ENCODE assay signal across 8 mouse cellular contexts in the genomic region with DNA sequence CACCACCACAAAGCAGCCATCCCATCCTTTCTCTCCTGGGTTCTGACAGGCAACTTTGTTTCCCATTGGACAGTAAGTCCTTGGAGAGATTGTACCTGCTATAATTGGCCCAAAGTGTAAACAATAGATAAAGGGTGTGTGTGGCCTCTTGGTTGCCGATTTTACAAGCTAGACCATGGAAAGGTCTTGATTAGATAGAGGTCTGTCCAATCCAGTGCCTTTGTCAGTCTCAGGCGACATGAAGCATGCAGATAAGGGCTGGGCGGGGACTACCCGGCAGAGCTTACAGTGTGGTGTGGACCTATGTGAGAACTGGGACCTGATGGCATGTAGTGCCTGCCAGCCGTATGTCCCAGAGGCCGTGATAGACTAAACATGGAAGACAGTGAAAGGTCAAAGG.
DNase-seq lines count a peak whose midpoint lies in the region; ATAC-seq and TF ChIP-seq lines count a peak whose summit lies in the region.

No protein-coding gene starts in this region.

- H3K9me3 ChIP-seq in heart, postnatal 0 days (replicated peaks; ENCODE audit: control insufficient read depth, low read length), result no peaks in the 10 kb centered on the region
- H3K9me3 ChIP-seq in liver, embryonic 16.5 days (replicated peaks; ENCODE audit: control insufficient read depth, low read length), result no peaks in the 10 kb centered on the region
- H3K9me3 ChIP-seq in forebrain, embryonic 12.5 days, result 0 out of 2 replicates have a peak, but pooled peaks cover 3% of the 10 kb centered on the region

- H3K9ac ChIP-seq in heart, postnatal 0 days (replicated peaks; ENCODE audit: low read depth, low read length), result no peak overlapping the region
- H3K9ac ChIP-seq in liver, embryonic 16.5 days (ENCODE audit: low read depth, low read length), result no peak overlapping the region
- no peak overlapping the region for H3K9ac ChIP-seq in forebrain, embryonic 12.5 days

- no peaks in the 10 kb centered on the region for H3K27me3 ChIP-seq in heart, postnatal 0 days (ENCODE audit: control insufficient read depth, insufficient read depth, low read length)
- no peaks in the 10 kb centered on the region for H3K27me3 ChIP-seq in liver, embryonic 16.5 days (ENCODE audit: control insufficient read depth, insufficient read depth, low read depth, low read length)
- H3K27me3 ChIP-seq in forebrain, embryonic 12.5 days, result no peaks in the 10 kb centered on the region

- H3K36me3 ChIP-seq in heart, postnatal 0 days (replicated peaks; ENCODE audit: control insufficient read depth, insufficient read depth, low read length), result no peaks in the 10 kb centered on the region
- no peaks in the 10 kb centered on the region; the same call in 1 of the 2 replicates for H3K36me3 ChIP-seq in liver, embryonic 16.5 days (ENCODE audit: control insufficient read depth, insufficient read depth)
- H3K36me3 ChIP-seq in forebrain, embryonic 12.5 days (replicated peaks), result peaks cover 10% of the 10 kb centered on the region; the same call in 1 of the 2 replicates

- WGBS in heart, postnatal 0 days, result 14% methylated on average over 6 of the region's 6 CpGs
- 9% methylated on average over 6 of the region's 6 CpGs for WGBS in liver, embryonic 16.5 days (ENCODE audit: insufficient replicate concordance)
- WGBS in forebrain, embryonic 12.5 days, result 89% methylated on average over 6 of the region's 6 CpGs

- H3K27ac ChIP-seq in left cerebral cortex, adult 2 months, result peak overlapping the region; percentile 65
- H3K27ac ChIP-seq in heart, postnatal 0 days (ENCODE audit: low read depth), result peak overlapping the region; percentile 3
- H3K27ac ChIP-seq in liver, embryonic 16.5 days (ENCODE audit: low read length), result peak overlapping the region; percentile 70
- H3K27ac ChIP-seq in forebrain, embryonic 12.5 days, result no peak overlapping the region

- peak; percentile 92 for ATAC-seq in heart, postnatal 0 days (ENCODE audit: insufficient read depth, low read depth)
- ATAC-seq in liver, embryonic 16.5 days (ENCODE audit: low read depth), result peak; percentile 86
- ATAC-seq in forebrain, embryonic 12.5 days (ENCODE audit: low FRiP score), result no peak

- no peak for TF ChIP-seq CTCF in left cerebral cortex, adult 2 months (IDR thresholded peaks at IDR 0.05)
- no peak for TF ChIP-seq CTCF in heart, postnatal 0 days (IDR thresholded peaks at IDR 0.05; ENCODE audit: low read depth)

- DNase-seq in left cerebral cortex, adult 2 months (ENCODE audit: extremely low spot score in 1 of 2, low spot score in 2 of 2), result no peak
- DNase-seq in left cerebral cortex, adult 11 months (ENCODE audit: low spot score), result no peak
- DNase-seq in c-Kit-positive CD71-positive TER-119-positive erythroid progenitor cells, embryonic 14.5 days (ENCODE audit: low spot score), result peak; percentile 64
- peak; percentile 58 for DNase-seq in heart, postnatal 0 days (ENCODE audit: low spot score)
- DNase-seq in spleen, adult 12 weeks (ENCODE audit: low spot score), result no peak
- DNase-seq in spleen, postnatal 14 days (ENCODE audit: low spot score in 2 of 2), result no peak

- intact Hi-C loops in left cerebral cortex, adult 2 months (cut with DNase I), result loop anchor here (5.0 kb wide), 1 partner anchor 72 kb away; the partner anchor contains the start of gene Cers6

- peak; percentile 74; the same call in 1 of the 2 replicates for TF ChIP-seq EP300 in heart, postnatal 0 days (IDR thresholded peaks at IDR 0.05; ENCODE audit: low read depth)

- H3K4me2 ChIP-seq in heart, postnatal 0 days (ENCODE audit: low read depth, low read length), result no peak overlapping the region
- H3K4me2 ChIP-seq in liver, embryonic 16.5 days (ENCODE audit: low read depth, low read length), result no peak overlapping the region
- H3K4me2 ChIP-seq in forebrain, embryonic 12.5 days, result no peak overlapping the region

- H3K4me1 ChIP-seq in heart, postnatal 0 days (ENCODE audit: control insufficient read depth, insufficient read depth), result peaks cover 20% of the 10 kb centered on the region
- peaks cover 29% of the 10 kb centered on the region for H3K4me1 ChIP-seq in liver, embryonic 16.5 days (ENCODE audit: control insufficient read depth, low read depth, low read length)
- no peaks in the 10 kb centered on the region for H3K4me1 ChIP-seq in forebrain, embryonic 12.5 days

- no peak overlapping the region for H3K4me3 ChIP-seq in left cerebral cortex, adult 2 months
- H3K4me3 ChIP-seq in heart, postnatal 0 days (ENCODE audit: low read depth, low read length), result no peak overlapping the region
- H3K4me3 ChIP-seq in liver, embryonic 16.5 days (ENCODE audit: low read depth, low read length), result no peak overlapping the region
- no peak overlapping the region for H3K4me3 ChIP-seq in forebrain, embryonic 12.5 days (replicated peaks)

Comparison
In these comparisons a context has a peak if more than half of its experiments do, and no peak if none do; other contexts are left out.
1. DNase-seq: peak in c-Kit-positive CD71-positive TER-119-positive erythroid progenitor cells, embryonic 14.5 days (single experiment) and heart, postnatal 0 days (single experiment); none in left cerebral cortex, adult 2 months (0 of 2), left cerebral cortex, adult 11 months (single experiment), spleen, adult 12 weeks (single experiment) and spleen, postnatal 14 days (0 of 2).